Comparison of ENCODE assay signal across 16 mouse cellular contexts in the genomic region with DNA sequence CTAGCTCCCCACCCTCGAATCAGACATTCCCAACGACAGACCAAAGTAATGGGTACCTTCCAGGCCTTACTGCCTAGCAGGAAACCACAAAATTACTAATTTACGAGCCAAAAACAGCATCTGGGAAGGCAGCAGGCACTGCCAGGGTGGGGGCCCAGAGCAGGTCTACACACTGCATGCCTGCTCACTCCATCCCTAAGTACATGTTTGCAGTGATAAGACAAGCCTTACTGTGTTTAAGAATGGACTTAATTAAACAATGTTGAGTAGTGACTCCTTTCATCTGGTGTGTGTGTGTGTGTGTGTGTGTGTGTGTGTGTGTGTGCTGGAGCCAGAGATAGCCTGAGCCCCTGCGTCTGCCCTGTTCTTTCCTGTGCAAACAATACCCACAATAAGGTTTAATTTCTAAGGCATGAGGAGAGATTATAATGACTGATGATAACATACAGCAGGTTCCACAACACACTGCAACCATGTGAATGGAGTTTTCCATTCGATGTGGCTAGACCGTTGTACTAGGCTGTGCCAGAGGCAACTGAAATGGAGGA. TPM values are rescaled to one million over a fixed set of nuclear protein-coding genes. Genes with fewer than 3 reads are reported as not detected.
DNase-seq lines count a peak whose midpoint lies in the region; ATAC-seq and TF ChIP-seq lines count a peak whose summit lies in the region.
"Had no signal": no experiment of that assay in that cellular context is flagged by ENCODE, and none has a peak within 500 bp of the region (broad histone marks: within the 10 kb centered on the region; RNA-seq: fewer than 3 reads in every experiment).

No protein-coding gene starts in this region.

- no peak for TF ChIP-seq CTCF in lung, embryonic 14.5 days (IDR thresholded peaks at IDR 0.05; ENCODE audit: low read depth)

- no peak overlapping the region for H3K4me2 ChIP-seq in lung, embryonic 14.5 days
- no peak overlapping the region for H3K4me2 ChIP-seq in midbrain, embryonic 13.5 days (replicated peaks)
- H3K4me2 ChIP-seq in midbrain, embryonic 15.5 days: no peak overlapping the region
- H3K4me2 ChIP-seq in stomach, embryonic 16.5 days (ENCODE audit: low read depth, low read length): no peak overlapping the region
- H3K4me2 ChIP-seq: forebrain, embryonic 13.5 days; heart, embryonic 12.5 days; hindbrain, embryonic 14.5 days had no signal

- peak; percentile 70; the same call in 1 of the 2 replicates for ATAC-seq in lung, embryonic 14.5 days (ENCODE audit: insufficient read depth)
- no peak for ATAC-seq in midbrain, embryonic 13.5 days
- ATAC-seq in midbrain, embryonic 15.5 days (replicated peaks): no peak
- peak; percentile 86 for ATAC-seq in stomach, embryonic 16.5 days (ENCODE audit: insufficient read depth, low FRiP score)
- ATAC-seq: forebrain, embryonic 13.5 days; forebrain, postnatal 0 days had no signal

- H3K4me3 ChIP-seq in lung, embryonic 14.5 days (ENCODE audit: low read depth, low read length): no peak overlapping the region
- no peak overlapping the region for H3K4me3 ChIP-seq in midbrain, embryonic 13.5 days (replicated peaks)
- H3K4me3 ChIP-seq in midbrain, embryonic 15.5 days: no peak overlapping the region
- H3K4me3 ChIP-seq in stomach, embryonic 16.5 days (replicated peaks; ENCODE audit: low read length): no peak overlapping the region
- H3K4me3 ChIP-seq: embryonic facial prominence, embryonic 10.5 days; forebrain, embryonic 13.5 days; heart, embryonic 12.5 days; hindbrain, embryonic 10.5 days had no signal

- H3K27ac ChIP-seq in lung, embryonic 14.5 days (ENCODE audit: low read depth): no peak overlapping the region
- H3K27ac ChIP-seq in midbrain, embryonic 13.5 days: peak overlapping the region; percentile 11; the same call in 1 of the 2 replicates
- no peak overlapping the region for H3K27ac ChIP-seq in midbrain, embryonic 15.5 days
- peak overlapping the region; percentile 27; the same call in 1 of the 2 replicates for H3K27ac ChIP-seq in stomach, embryonic 16.5 days (ENCODE audit: low read length)
- H3K27ac ChIP-seq: embryonic facial prominence, embryonic 10.5 days; forebrain, embryonic 13.5 days; hindbrain, embryonic 10.5 days; hindbrain, embryonic 14.5 days had no signal

- H3K9ac ChIP-seq in lung, embryonic 14.5 days: no peak overlapping the region
- no peak overlapping the region for H3K9ac ChIP-seq in midbrain, embryonic 13.5 days (replicated peaks)
- no peak overlapping the region for H3K9ac ChIP-seq in midbrain, embryonic 15.5 days
- H3K9ac ChIP-seq in stomach, embryonic 16.5 days (ENCODE audit: low read length): no peak overlapping the region
- H3K9ac ChIP-seq: forebrain, embryonic 13.5 days; forebrain, postnatal 0 days; heart, embryonic 12.5 days; hindbrain, embryonic 14.5 days had no signal

- H3K9me3 ChIP-seq in lung, embryonic 14.5 days (ENCODE audit: low read depth, low read length): no peaks in the 10 kb centered on the region
- no peaks in the 10 kb centered on the region for H3K9me3 ChIP-seq in midbrain, embryonic 13.5 days
- no peaks in the 10 kb centered on the region for H3K9me3 ChIP-seq in midbrain, embryonic 15.5 days
- H3K9me3 ChIP-seq in stomach, embryonic 16.5 days (replicated peaks; ENCODE audit: control insufficient read depth, low read length): no peaks in the 10 kb centered on the region
- H3K9me3 ChIP-seq: embryonic facial prominence, embryonic 10.5 days; forebrain, embryonic 13.5 days; heart, embryonic 12.5 days; hindbrain, embryonic 10.5 days had no signal

- H3K36me3 ChIP-seq in lung, embryonic 14.5 days (ENCODE audit: insufficient read depth): no peaks in the 10 kb centered on the region
- no peaks in the 10 kb centered on the region for H3K36me3 ChIP-seq in midbrain, embryonic 13.5 days
- H3K36me3 ChIP-seq in midbrain, embryonic 15.5 days (replicated peaks): no peaks in the 10 kb centered on the region
- H3K36me3 ChIP-seq in stomach, embryonic 16.5 days (ENCODE audit: control insufficient read depth, insufficient read depth, low read length): no peaks in the 10 kb centered on the region

- H3K4me1 ChIP-seq in lung, embryonic 14.5 days (ENCODE audit: insufficient read depth): no peaks in the 10 kb centered on the region
- peaks cover 57% of the 10 kb centered on the region for H3K4me1 ChIP-seq in midbrain, embryonic 13.5 days (replicated peaks)
- peaks cover 46% of the 10 kb centered on the region for H3K4me1 ChIP-seq in midbrain, embryonic 15.5 days
- no peaks in the 10 kb centered on the region for H3K4me1 ChIP-seq in stomach, embryonic 16.5 days (ENCODE audit: control insufficient read depth, insufficient read depth, low read length)

- WGBS in lung, embryonic 14.5 days: 64% methylated on average over 6 of the region's 6 CpGs
- WGBS in midbrain, embryonic 13.5 days: 92% methylated on average over 6 of the region's 6 CpGs
- WGBS in midbrain, embryonic 15.5 days: 83% methylated on average over 6 of the region's 6 CpGs
- 62% methylated on average over 6 of the region's 6 CpGs for WGBS in stomach, embryonic 16.5 days

- DNase-seq in lung, embryonic 14.5 days: no peak
- DNase-seq in lung, postnatal 14 days: no peak
- no peak for DNase-seq in embryo, embryonic 10 days (ENCODE audit: low spot score)
- DNase-seq: adrenal gland, adult 2 months; adrenal gland, postnatal 25 days; cerebellum, adult 8-10 months; forebrain, postnatal 0 days; gastrocnemius, postnatal 14 days had no signal

- H3K27me3 ChIP-seq in lung, embryonic 14.5 days (ENCODE audit: insufficient read depth, low read length): no peaks in the 10 kb centered on the region
- H3K27me3 ChIP-seq in midbrain, embryonic 13.5 days: no peaks in the 10 kb centered on the region
- no peaks in the 10 kb centered on the region for H3K27me3 ChIP-seq in midbrain, embryonic 15.5 days (replicated peaks)
- no peaks in the 10 kb centered on the region for H3K27me3 ChIP-seq in stomach, embryonic 16.5 days (ENCODE audit: control insufficient read depth, insufficient read depth, low read length)
- H3K27me3 ChIP-seq: forebrain, embryonic 13.5 days; heart, embryonic 12.5 days had no signal

RNA-seq across cellular contexts. Expression of a gene that starts 57.0 kb away (rescaled TPM):
- 17.2 and 17.4 TPM in 2 replicates for polyA plus RNA-seq in lung, embryonic 14.5 days (2014; fragmentation: Nextera tagmentation; extraction: Ambion mirVana)
- polyA plus RNA-seq in midbrain, embryonic 13.5 days (2015; fragmentation: Nextera tagmentation; extraction: Ambion mirVana): 63.6 and 70.7 TPM in 2 replicates
- 42.4 and 48.6 TPM in 2 replicates for polyA plus RNA-seq in midbrain, embryonic 15.5 days (2015; fragmentation: Nextera tagmentation; extraction: Ambion mirVana)
- 28.9 and 33.1 TPM in 2 replicates for polyA plus RNA-seq in stomach, embryonic 16.5 days (2015; fragmentation: Nextera tagmentation; extraction: Ambion mirVana)

Comparison
In these comparisons a context has a peak if more than half of its experiments do, and no peak if none do; other contexts are left out.
1. H3K27ac ChIP-seq: peak in midbrain, embryonic 13.5 days (single experiment) and stomach, embryonic 16.5 days (single experiment); none in lung, embryonic 14.5 days (single experiment) and midbrain, embryonic 15.5 days (single experiment).
2. ATAC-seq: peak in lung, embryonic 14.5 days (single experiment) and stomach, embryonic 16.5 days (single experiment); none in midbrain, embryonic 13.5 days (single experiment) and midbrain, embryonic 15.5 days (single experiment).